In the genomic region with DNA sequence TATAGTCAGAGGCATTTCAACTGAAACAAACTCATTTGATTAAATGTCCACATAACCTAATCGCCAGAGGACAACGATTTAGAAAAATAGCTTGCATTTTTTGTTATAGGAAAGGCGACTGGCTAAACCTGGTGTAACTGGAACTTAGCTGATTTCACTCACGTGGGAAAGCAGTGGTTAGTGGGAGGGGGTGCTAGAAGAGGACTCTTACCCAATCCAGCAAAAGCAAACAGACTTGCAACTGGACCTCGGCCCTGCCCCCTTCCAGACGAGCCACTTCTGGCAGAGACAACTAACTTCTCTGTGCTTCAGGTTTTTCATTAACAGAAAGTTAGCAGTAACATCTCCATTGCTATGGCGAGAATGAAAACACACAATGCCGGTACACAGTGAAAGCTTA, we compare ENCODE assay signal across 8 mouse cellular contexts. TPM values are rescaled to one million over a fixed set of nuclear protein-coding genes. Genes with fewer than 3 reads are reported as not detected.
DNase-seq lines count a peak whose midpoint lies in the region; ATAC-seq and TF ChIP-seq lines count a peak whose summit lies in the region.

No protein-coding gene starts in this region.

- H3K4me2 ChIP-seq in heart, embryonic 11.5 days = peak overlapping the region; percentile 70
- peak overlapping the region; percentile 74 for H3K4me2 ChIP-seq in embryonic facial prominence, embryonic 12.5 days (replicated peaks)
- peak overlapping the region; percentile 87 for H3K4me2 ChIP-seq in lung, postnatal 0 days (replicated peaks; ENCODE audit: low read depth, low read length)

- peak overlapping the region; percentile 96 for H3K9ac ChIP-seq in heart, embryonic 11.5 days (ENCODE audit: low read depth, low read length)
- H3K9ac ChIP-seq in embryonic facial prominence, embryonic 12.5 days = peak overlapping the region; percentile 93
- peak overlapping the region; percentile 86; the same call in 1 of the 2 replicates for H3K9ac ChIP-seq in lung, postnatal 0 days (replicated peaks; ENCODE audit: low read depth)

- TF ChIP-seq CTCF in lung, postnatal 0 days (IDR thresholded peaks at IDR 0.05) = no peak

- H3K27me3 ChIP-seq in heart, embryonic 11.5 days (ENCODE audit: control insufficient read depth, insufficient read depth, low read length) = no peaks in the 10 kb centered on the region
- H3K27me3 ChIP-seq in embryonic facial prominence, embryonic 12.5 days = no peaks in the 10 kb centered on the region
- H3K27me3 ChIP-seq in lung, postnatal 0 days (replicated peaks; ENCODE audit: insufficient read depth, low read length) = no peaks in the 10 kb centered on the region

- peaks cover 3% of the 10 kb centered on the region; the same call in 1 of the 2 replicates for H3K36me3 ChIP-seq in heart, embryonic 11.5 days (ENCODE audit: control insufficient read depth, insufficient read depth, low read length)
- H3K36me3 ChIP-seq in embryonic facial prominence, embryonic 12.5 days = peaks cover 25% of the 10 kb centered on the region
- no peaks in the 10 kb centered on the region for H3K36me3 ChIP-seq in lung, postnatal 0 days (ENCODE audit: insufficient read depth, low read length)

- peak overlapping the region; percentile 96 for H3K4me3 ChIP-seq in heart, embryonic 11.5 days (ENCODE audit: low read depth, low read length)
- peak overlapping the region; percentile 96 for H3K4me3 ChIP-seq in embryonic facial prominence, embryonic 12.5 days
- H3K4me3 ChIP-seq in lung, postnatal 0 days (ENCODE audit: low read depth, low read length) = peak overlapping the region; percentile 91

- intact Hi-C loops in heart, postnatal 25 days (cut with DNase I) = no loop called here

- no peak for DNase-seq in heart, postnatal 25 days (ENCODE audit: low spot score)
- DNase-seq in kidney, adult 9 months = peak; percentile 96
- peak; percentile 95 for DNase-seq in lung, postnatal 0 days (ENCODE audit: low spot score)
- no peak for DNase-seq in gastrocnemius, adult 18-20 months (ENCODE audit: low spot score)
- no peak for DNase-seq in cerebellum, adult 9-10 months
- no peak for DNase-seq in urinary bladder, adult 2 months (ENCODE audit: low spot score)

- H3K27ac ChIP-seq in heart, embryonic 11.5 days (ENCODE audit: low read depth, low read length) = no peak overlapping the region
- H3K27ac ChIP-seq in embryonic facial prominence, embryonic 12.5 days = no peak overlapping the region
- H3K27ac ChIP-seq in lung, postnatal 0 days (ENCODE audit: low read length) = peak overlapping the region; percentile 98

- peaks cover 22% of the 10 kb centered on the region for H3K4me1 ChIP-seq in heart, embryonic 11.5 days (ENCODE audit: control insufficient read depth, insufficient read depth, low read length)
- peaks cover 15% of the 10 kb centered on the region for H3K4me1 ChIP-seq in embryonic facial prominence, embryonic 12.5 days
- peaks cover 17% of the 10 kb centered on the region; the same call in 1 of the 2 replicates for H3K4me1 ChIP-seq in lung, postnatal 0 days (ENCODE audit: insufficient read depth, low read depth, low read length)

- ATAC-seq in heart, embryonic 11.5 days (replicated peaks; ENCODE audit: insufficient number of reproducible peaks, low FRiP score, low TSS enrichment) = no peak
- no peak for ATAC-seq in embryonic facial prominence, embryonic 12.5 days (ENCODE audit: insufficient number of reproducible peaks, insufficient read depth, low FRiP score, low TSS enrichment)
- peak; percentile 32 for ATAC-seq in lung, postnatal 0 days

- 48% methylated on average over 8 of the region's 8 CpGs for WGBS in heart, embryonic 11.5 days (ENCODE audit: insufficient replicate concordance)
- 34% methylated on average over 8 of the region's 8 CpGs for WGBS in embryonic facial prominence, embryonic 12.5 days
- 25% methylated on average over 8 of the region's 8 CpGs for WGBS in lung, postnatal 0 days

- H3K9me3 ChIP-seq in heart, embryonic 11.5 days (replicated peaks; ENCODE audit: control insufficient read depth, low read length) = no peaks in the 10 kb centered on the region
- H3K9me3 ChIP-seq in embryonic facial prominence, embryonic 12.5 days = no peaks in the 10 kb centered on the region
- H3K9me3 ChIP-seq in lung, postnatal 0 days (ENCODE audit: low read length) = no peaks in the 10 kb centered on the region

- TF ChIP-seq EP300 in lung, postnatal 0 days (IDR thresholded peaks at IDR 0.05) = peak; percentile 83

RNA-seq across cellular contexts. Expression of a gene that starts 1.2 kb away (rescaled TPM):
- 94.3 and 112 TPM in 2 replicates for polyA plus RNA-seq in heart, embryonic 11.5 days (2014; fragmentation: Nextera tagmentation; extraction: Ambion mirVana)
- 10 to 100 TPM; 78.3 to 84.4 TPM for total RNA-seq in heart, postnatal 25 days (2021)
- 99.7 and 104 TPM in 2 replicates for polyA plus RNA-seq in embryonic facial prominence, embryonic 12.5 days (2016; fragmentation: Nextera tagmentation; extraction: Ambion mirVana)
- polyA plus RNA-seq in lung, postnatal 0 days (2015; fragmentation: Nextera tagmentation; extraction: Ambion mirVana) = 160 and 177 TPM in 2 replicates
- total RNA-seq in gastrocnemius, adult 18-20 months (2021) = 10 to 100 TPM; 84.7 to 88.1 TPM
- polyA plus RNA-seq in urinary bladder, adult 2 months (2012; rRNA removed) = 49.0 and 62.3 TPM in 2 replicates

RNA-seq across cellular contexts. Expression of a gene that starts 1.3 kb away (rescaled TPM):
- 264 and 272 TPM in 2 replicates for polyA plus RNA-seq in heart, embryonic 11.5 days (2014; fragmentation: Nextera tagmentation; extraction: Ambion mirVana)
- total RNA-seq in heart, postnatal 25 days (2021) = 10 to 100 TPM; 45.9 to 50.0 TPM
- polyA plus RNA-seq in embryonic facial prominence, embryonic 12.5 days (2016; fragmentation: Nextera tagmentation; extraction: Ambion mirVana) = 206 and 211 TPM in 2 replicates
- polyA plus RNA-seq in lung, postnatal 0 days (2015; fragmentation: Nextera tagmentation; extraction: Ambion mirVana) = 373 and 379 TPM in 2 replicates
- 10 to 100 TPM in 1 of 2 experiments, 1 to 10 TPM in 1; 7.8 to 12.0 TPM for total RNA-seq in gastrocnemius, adult 18-20 months (2021)
- polyA plus RNA-seq in urinary bladder, adult 2 months (2012; rRNA removed) = 101 and 131 TPM in 2 replicates

RNA-seq across cellular contexts. Expression of a gene that starts 15.4 kb away (rescaled TPM):
- 0.65 and 0.97 TPM in 2 replicates for polyA plus RNA-seq in heart, embryonic 11.5 days (2014; fragmentation: Nextera tagmentation; extraction: Ambion mirVana)
- 10 to 100 TPM; 13.0 to 13.3 TPM for total RNA-seq in heart, postnatal 25 days (2021)
- 0.42 and 0.60 TPM in 2 replicates for polyA plus RNA-seq in embryonic facial prominence, embryonic 12.5 days (2016; fragmentation: Nextera tagmentation; extraction: Ambion mirVana)
- 1.4 and 2.2 TPM in 2 replicates for polyA plus RNA-seq in lung, postnatal 0 days (2015; fragmentation: Nextera tagmentation; extraction: Ambion mirVana)
- total RNA-seq in gastrocnemius, adult 18-20 months (2021) = 1 to 10 TPM; 8.1 to 8.4 TPM
- 3.1 TPM in 2 replicates for polyA plus RNA-seq in urinary bladder, adult 2 months (2012; rRNA removed)

RNA-seq across cellular contexts. Expression of a gene that starts 23.2 kb away (rescaled TPM):
- polyA plus RNA-seq in heart, embryonic 11.5 days (2014; fragmentation: Nextera tagmentation; extraction: Ambion mirVana) = 12.7 and 14.9 TPM in 2 replicates
- total RNA-seq in heart, postnatal 25 days (2021) = 10 to 100 TPM; 12.1 to 14.3 TPM
- polyA plus RNA-seq in embryonic facial prominence, embryonic 12.5 days (2016; fragmentation: Nextera tagmentation; extraction: Ambion mirVana) = 24.5 and 26.5 TPM in 2 replicates
- polyA plus RNA-seq in lung, postnatal 0 days (2015; fragmentation: Nextera tagmentation; extraction: Ambion mirVana) = 15.2 and 16.2 TPM in 2 replicates
- 1 to 10 TPM; 4.4 to 5.7 TPM for total RNA-seq in gastrocnemius, adult 18-20 months (2021)
- 32.5 and 37.5 TPM in 2 replicates for polyA plus RNA-seq in urinary bladder, adult 2 months (2012; rRNA removed)

RNA-seq across cellular contexts. Expression of a gene that starts 23.6 kb away (rescaled TPM):
- polyA plus RNA-seq in heart, embryonic 11.5 days (2014; fragmentation: Nextera tagmentation; extraction: Ambion mirVana) = 0.31 and 0.94 TPM in 2 replicates
- total RNA-seq in heart, postnatal 25 days (2021) = 1 to 10 TPM; 1.4 TPM
- 2.0 and 2.1 TPM in 2 replicates for polyA plus RNA-seq in embryonic facial prominence, embryonic 12.5 days (2016; fragmentation: Nextera tagmentation; extraction: Ambion mirVana)
- polyA plus RNA-seq in lung, postnatal 0 days (2015; fragmentation: Nextera tagmentation; extraction: Ambion mirVana) = 2.8 and 3.5 TPM in 2 replicates
- total RNA-seq in gastrocnemius, adult 18-20 months (2021) = under 1 TPM; 0.39 to 0.40 TPM
- polyA plus RNA-seq in urinary bladder, adult 2 months (2012; rRNA removed) = 11.5 and 12.7 TPM in 2 replicates

Comparison
In these comparisons a context has a peak if more than half of its experiments do, and no peak if none do; other contexts are left out.
1. DNase-seq: peak in kidney, adult 9 months (single experiment) and lung, postnatal 0 days (single experiment); none in heart, postnatal 25 days (single experiment), gastrocnemius, adult 18-20 months (single experiment), cerebellum, adult 9-10 months (single experiment) and urinary bladder, adult 2 months (single experiment).
2. Peak in every context shown above with its lines, with median percentiles within 50 percentile points of each other: H3K4me2 ChIP-seq, H3K4me3 ChIP-seq and H3K9ac ChIP-seq.